Mouse (Mus musculus) WW6 (cell line): ENCODE results near the gene Plcb1.

Experiments
- DNase-seq: peaks from one replicate; pipeline ENCODE4 v3.0.0-alpha.2; 2013; ENCODE audit warnings: low read depth, low spot score

The Plcb1 gene

GRCm38 (mm10) chr2:135503998-135504354, 718.1 kb downstream of the Plcb1 start:
- no peak for DNase-seq

GRCm38 (mm10) chr2:135507111-135507510, 721.2 kb downstream of the Plcb1 start:
- no peak for DNase-seq

- DNase-seq = no peak
Measured at GRCm38 (mm10) chr2:135518956-135519355, 733.1 kb downstream of the Plcb1 start.
